Mouse (Mus musculus): ENCODE data around the gene Cacnb4. TPM values are rescaled to one million over a fixed set of nuclear protein-coding genes. Genes with fewer than 3 reads are reported as not detected.

The Cacnb4 gene
- polyA plus RNA-seq, 1 experiment from 2014 or later = 1.0 TPM

DNA sequence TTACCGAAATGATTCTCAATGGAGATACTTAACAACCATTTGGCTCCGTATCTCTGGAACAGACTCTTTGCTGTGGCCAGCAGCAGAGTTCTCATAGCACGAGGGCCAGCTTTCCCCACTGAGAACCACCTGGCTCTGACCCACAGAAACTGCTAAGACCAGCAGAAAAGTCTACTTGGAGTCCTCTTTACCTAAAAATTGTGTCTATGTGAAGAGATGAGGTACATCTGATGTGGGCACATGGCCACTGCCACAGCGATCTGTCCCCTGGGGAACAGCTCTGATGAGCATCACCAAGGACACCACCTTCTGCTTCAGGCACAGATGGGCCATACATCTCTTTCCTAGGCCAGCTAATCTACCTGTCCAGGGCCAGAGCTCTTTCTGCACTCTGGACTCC is 135.6 kb downstream of the Cacnb4 start:
- Histone ChIP-seq H3K4me2 (no peak overlapping the region), H3K4me3 (no peak overlapping the region), H3K27ac (no peak overlapping the region), H3K36me3 (no peaks in the 10 kb centered on the region), H3K27me3 (no peaks in the 10 kb centered on the region), H3K9ac (no peak overlapping the region), H3K9me3 (replicated peaks) (no peaks in the 10 kb centered on the region), H3K4me1 (replicated peaks) (no peaks in the 10 kb centered on the region)
- WGBS = 88% methylated on average over 4 of the region's 4 CpGs
- no peak for ATAC-seq (replicated peaks; ENCODE audit: insufficient number of reproducible peaks, insufficient read depth, low FRiP score, low read depth)

GRCm38 (mm10) chr2:52539318-52539717 is 137.3 kb downstream of the Cacnb4 start:
- H3K4me3 ChIP-seq = no peak overlapping the region
- H3K27ac ChIP-seq = no peak overlapping the region
- H3K27me3 ChIP-seq = no peaks in the 10 kb centered on the region
- ATAC-seq (replicated peaks; ENCODE audit: insufficient number of reproducible peaks, insufficient read depth, low FRiP score, low read depth) = no peak
- H3K4me2 ChIP-seq = no peak overlapping the region
- H3K36me3 ChIP-seq = no peaks in the 10 kb centered on the region
- no peaks in the 10 kb centered on the region for H3K9me3 ChIP-seq (replicated peaks)
- 82% methylated on average over 6 of the region's 6 CpGs for WGBS
- H3K9ac ChIP-seq = no peak overlapping the region
- no peaks in the 10 kb centered on the region for H3K4me1 ChIP-seq (replicated peaks)

- no peak for ATAC-seq (replicated peaks; ENCODE audit: insufficient number of reproducible peaks, insufficient read depth, low FRiP score, low read depth)
- WGBS = 87% methylated on average over 3 of the region's 3 CpGs
Observed at GRCm38 (mm10) chr2:52537645-52538044, 139.0 kb downstream of the Cacnb4 start.

DNA sequence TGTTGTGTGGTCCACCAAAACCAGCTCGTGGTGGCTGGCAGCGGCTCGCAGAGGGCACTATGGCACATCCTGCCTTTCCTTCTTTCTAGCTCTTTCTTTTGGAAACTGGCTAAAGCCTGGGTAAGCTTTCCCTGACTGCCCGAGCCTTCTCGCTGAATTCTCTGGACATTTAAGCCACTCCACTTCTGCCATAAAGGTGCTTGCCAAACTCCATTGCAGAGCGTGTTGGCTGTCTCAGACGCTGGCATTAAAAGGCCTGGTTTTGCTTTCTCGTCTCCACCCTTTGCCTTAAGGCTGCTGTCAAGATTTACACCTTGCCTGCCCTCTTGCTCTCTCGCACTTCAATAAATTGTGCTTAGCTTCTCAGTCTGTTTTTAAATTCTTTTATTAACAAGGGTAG is 139.5 kb downstream of the Cacnb4 start:
- H3K27ac ChIP-seq = no peak overlapping the region
- ATAC-seq (replicated peaks; ENCODE audit: insufficient number of reproducible peaks, insufficient read depth, low FRiP score, low read depth) = no peak
- no peaks in the 10 kb centered on the region for H3K27me3 ChIP-seq
- no peak overlapping the region for H3K4me3 ChIP-seq
- H3K9me3 ChIP-seq (replicated peaks) = no peaks in the 10 kb centered on the region
- H3K4me2 ChIP-seq = no peak overlapping the region
- no peaks in the 10 kb centered on the region for H3K36me3 ChIP-seq
- H3K9ac ChIP-seq = no peak overlapping the region
- 92% methylated on average over 9 of the region's 9 CpGs for WGBS
- H3K4me1 ChIP-seq (replicated peaks) = no peaks in the 10 kb centered on the region

More at GRCm38 (mm10) chr2:52537645-52538044, 139.0 kb downstream of the Cacnb4 start:
- Histone ChIP-seq H3K27ac (no peak overlapping the region), H3K9ac (no peak overlapping the region), H3K4me2 (no peak overlapping the region), H3K4me3 (no peak overlapping the region), H3K36me3 (no peaks in the 10 kb centered on the region), H3K9me3 (replicated peaks) (no peaks in the 10 kb centered on the region), H3K4me1 (replicated peaks) (no peaks in the 10 kb centered on the region), H3K27me3 (no peaks in the 10 kb centered on the region)

DNA sequence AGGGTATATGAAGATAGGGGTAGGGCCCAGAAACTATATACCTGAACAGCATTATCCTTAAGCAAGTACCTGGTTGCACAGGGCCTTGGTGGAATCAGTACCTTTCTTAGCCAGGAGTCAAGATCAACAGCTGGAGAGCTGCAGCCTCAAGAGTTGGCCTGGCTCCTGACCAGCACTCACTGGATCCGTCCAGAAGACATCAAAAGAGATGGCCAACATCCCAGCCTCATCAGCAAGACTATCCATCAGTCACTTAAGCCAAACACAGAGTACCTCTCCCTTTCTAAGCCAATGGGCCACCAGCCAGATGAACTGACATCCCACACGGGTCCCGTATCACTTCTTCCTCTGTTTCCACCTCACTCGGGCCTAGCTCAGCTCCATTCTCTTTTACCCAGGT is 140.1 kb downstream of the Cacnb4 start:
- ATAC-seq (replicated peaks; ENCODE audit: insufficient number of reproducible peaks, insufficient read depth, low FRiP score, low read depth) = no peak
- no peaks in the 10 kb centered on the region for H3K36me3 ChIP-seq
- no peak overlapping the region for H3K4me2 ChIP-seq
- H3K9ac ChIP-seq = no peak overlapping the region
- no peak overlapping the region for H3K27ac ChIP-seq
- WGBS = 76% methylated on average over 4 of the region's 4 CpGs
- H3K4me3 ChIP-seq = no peak overlapping the region
- no peaks in the 10 kb centered on the region for H3K27me3 ChIP-seq
- H3K4me1 ChIP-seq (replicated peaks) = no peaks in the 10 kb centered on the region
- no peaks in the 10 kb centered on the region for H3K9me3 ChIP-seq (replicated peaks)

GRCm38 (mm10) chr2:52533696-52534095 is 142.9 kb downstream of the Cacnb4 start:
- H3K4me2 ChIP-seq = no peak overlapping the region
- H3K4me1 ChIP-seq (replicated peaks) = no peaks in the 10 kb centered on the region
- no peak overlapping the region for H3K27ac ChIP-seq
- no peak overlapping the region for H3K9ac ChIP-seq
- no peak for ATAC-seq (replicated peaks; ENCODE audit: insufficient number of reproducible peaks, insufficient read depth, low FRiP score, low read depth)
- H3K27me3 ChIP-seq = no peaks in the 10 kb centered on the region
- no peaks in the 10 kb centered on the region for H3K9me3 ChIP-seq (replicated peaks)
- no peaks in the 10 kb centered on the region for H3K36me3 ChIP-seq
- H3K4me3 ChIP-seq = no peak overlapping the region
- WGBS = 77% methylated on average over 5 of the region's 5 CpGs

GRCm38 (mm10) chr2:52530521-52530920 is 146.1 kb downstream of the Cacnb4 start:
- ATAC-seq (replicated peaks; ENCODE audit: insufficient number of reproducible peaks, insufficient read depth, low FRiP score, low read depth) = no peak
- 72% methylated on average over 2 of the region's 2 CpGs for WGBS
- no peaks in the 10 kb centered on the region for H3K36me3 ChIP-seq
- H3K9me3 ChIP-seq (replicated peaks) = no peaks in the 10 kb centered on the region
- no peaks in the 10 kb centered on the region for H3K27me3 ChIP-seq
- H3K4me2 ChIP-seq = no peak overlapping the region
- H3K9ac ChIP-seq = no peak overlapping the region
- no peak overlapping the region for H3K4me3 ChIP-seq
- H3K27ac ChIP-seq = no peak overlapping the region
- H3K4me1 ChIP-seq (replicated peaks) = no peaks in the 10 kb centered on the region

- H3K9me3 ChIP-seq (replicated peaks) = no peaks in the 10 kb centered on the region
- no peak overlapping the region for H3K4me3 ChIP-seq
- H3K27me3 ChIP-seq = no peaks in the 10 kb centered on the region
- no peak for ATAC-seq (replicated peaks; ENCODE audit: insufficient number of reproducible peaks, insufficient read depth, low FRiP score, low read depth)
- H3K4me2 ChIP-seq = no peak overlapping the region
- WGBS = 85% methylated on average over 7 of the region's 7 CpGs
- H3K9ac ChIP-seq = no peak overlapping the region
- no peaks in the 10 kb centered on the region for H3K36me3 ChIP-seq
- H3K4me1 ChIP-seq (replicated peaks) = no peaks in the 10 kb centered on the region
- no peak overlapping the region for H3K27ac ChIP-seq
Observed at GRCm38 (mm10) chr2:52529245-52529644, 147.4 kb downstream of the Cacnb4 start.

- H3K4me2 ChIP-seq = no peak overlapping the region
- H3K9me3 ChIP-seq (replicated peaks) = no peaks in the 10 kb centered on the region
- H3K4me1 ChIP-seq (replicated peaks) = no peaks in the 10 kb centered on the region
- H3K27ac ChIP-seq = no peak overlapping the region
- H3K4me3 ChIP-seq = no peak overlapping the region
- ATAC-seq (replicated peaks; ENCODE audit: insufficient number of reproducible peaks, insufficient read depth, low FRiP score, low read depth) = no peak
- H3K27me3 ChIP-seq = no peaks in the 10 kb centered on the region
- H3K36me3 ChIP-seq = no peaks in the 10 kb centered on the region
- no peak overlapping the region for H3K9ac ChIP-seq
- 63% methylated on average over 11 of the region's 11 CpGs for WGBS
Observed at GRCm38 (mm10) chr2:52525876-52526592, 150.6 kb downstream of the Cacnb4 start.

DNA sequence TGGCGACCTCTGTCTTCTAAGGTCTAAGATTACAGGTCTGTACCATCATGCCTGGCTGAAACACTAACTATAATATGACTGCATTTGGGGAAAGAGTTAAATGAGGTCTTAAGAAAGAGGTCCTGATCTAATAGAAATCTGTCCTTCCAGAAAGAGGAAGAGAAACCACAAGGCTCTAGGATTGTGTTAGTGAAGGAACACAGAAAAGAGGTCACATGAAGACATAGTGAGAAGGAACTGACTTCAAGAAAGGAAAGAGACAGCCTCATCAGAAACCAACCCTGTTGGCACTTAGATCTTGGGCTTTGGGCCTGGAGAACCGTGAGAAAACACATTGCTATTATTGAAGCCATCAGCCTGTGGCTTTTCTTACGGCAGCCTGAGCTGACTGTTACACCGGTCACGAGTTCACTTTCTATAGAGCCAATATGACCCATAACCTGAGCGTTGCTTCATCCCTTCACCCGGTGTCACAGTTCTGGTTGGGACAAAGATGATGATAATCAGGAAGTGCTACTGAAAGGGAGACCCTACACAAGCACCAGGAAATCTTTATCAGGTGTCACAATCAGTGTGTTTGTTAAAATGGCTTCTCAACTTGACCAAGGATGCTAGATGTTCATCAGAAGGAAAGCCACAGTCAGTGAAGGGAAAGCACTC is 153.4 kb downstream of the Cacnb4 start:
- WGBS = 86% methylated on average over 7 of the region's 7 CpGs
- Histone ChIP-seq H3K4me1 (replicated peaks) (no peaks in the 10 kb centered on the region), H3K9me3 (replicated peaks) (no peaks in the 10 kb centered on the region), H3K4me3 (no peak overlapping the region), H3K4me2 (no peak overlapping the region), H3K9ac (no peak overlapping the region), H3K36me3 (no peaks in the 10 kb centered on the region), H3K27me3 (no peaks in the 10 kb centered on the region), H3K27ac (no peak overlapping the region)
- no peak for ATAC-seq (replicated peaks; ENCODE audit: insufficient number of reproducible peaks, insufficient read depth, low FRiP score, low read depth)

DNA sequence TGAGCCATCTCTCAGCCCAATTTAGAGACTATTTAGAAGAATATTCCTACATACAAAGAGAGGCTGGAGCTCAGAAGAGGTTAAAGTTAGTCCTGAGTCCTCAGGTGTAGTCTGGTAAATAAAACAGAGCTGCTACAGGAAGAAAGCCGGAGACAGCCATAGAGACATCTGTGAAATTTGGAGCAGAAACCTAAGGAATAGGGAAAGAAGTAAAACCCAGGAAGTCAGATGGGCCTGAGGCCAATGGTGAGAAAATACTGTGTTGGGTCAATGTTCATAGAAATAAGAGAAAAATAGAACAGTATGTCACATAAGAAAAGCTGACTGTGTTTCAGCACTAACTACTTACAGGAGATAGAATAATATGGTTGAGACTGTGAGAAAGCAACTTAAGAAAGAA is 155.6 kb downstream of the Cacnb4 start:
- H3K4me1 ChIP-seq (replicated peaks) = no peaks in the 10 kb centered on the region
- H3K9me3 ChIP-seq (replicated peaks) = no peaks in the 10 kb centered on the region
- H3K27me3 ChIP-seq = no peaks in the 10 kb centered on the region
- 68% methylated on average over 1 of the region's 1 CpGs for WGBS
- H3K36me3 ChIP-seq = no peaks in the 10 kb centered on the region
- no peak overlapping the region for H3K4me2 ChIP-seq
- no peak overlapping the region for H3K9ac ChIP-seq
- no peak for ATAC-seq (replicated peaks; ENCODE audit: insufficient number of reproducible peaks, insufficient read depth, low FRiP score, low read depth)
- no peak overlapping the region for H3K27ac ChIP-seq
- no peak overlapping the region for H3K4me3 ChIP-seq

GRCm38 (mm10) chr2:52518740-52519139 is 157.9 kb downstream of the Cacnb4 start:
- H3K4me1 ChIP-seq (replicated peaks) = no peaks in the 10 kb centered on the region
- no peaks in the 10 kb centered on the region for H3K27me3 ChIP-seq
- ATAC-seq (replicated peaks; ENCODE audit: insufficient number of reproducible peaks, insufficient read depth, low FRiP score, low read depth) = no peak
- H3K9me3 ChIP-seq (replicated peaks) = no peaks in the 10 kb centered on the region
- H3K4me3 ChIP-seq = no peak overlapping the region
- H3K36me3 ChIP-seq = no peaks in the 10 kb centered on the region
- WGBS = 78% methylated on average over 4 of the region's 4 CpGs
- H3K9ac ChIP-seq = no peak overlapping the region
- no peak overlapping the region for H3K27ac ChIP-seq
- no peak overlapping the region for H3K4me2 ChIP-seq

All from heart, embryonic 15.5 days (tissue).